Mouse (Mus musculus): ENCODE measurements around the gene Ghsr.

Gene Ghsr

DNA sequence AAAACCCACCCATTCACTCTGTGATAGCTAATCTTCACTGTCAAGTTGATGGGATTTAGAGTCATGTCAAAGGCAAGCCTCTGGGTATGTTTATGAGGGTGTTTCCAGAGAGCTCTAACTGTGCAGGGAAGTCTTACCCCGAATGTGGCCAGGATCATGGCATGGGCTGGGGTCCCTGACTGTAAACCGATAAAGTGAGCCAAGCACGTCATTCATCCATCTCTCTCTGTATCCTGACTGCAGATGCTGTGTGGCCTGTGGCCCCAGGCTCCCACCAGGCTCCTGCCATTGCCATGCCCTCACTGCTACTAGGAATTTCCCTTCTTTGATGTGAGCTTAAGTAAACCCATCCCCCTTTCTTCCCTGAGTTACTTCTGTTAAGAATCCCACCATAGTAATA lies 42.4 kb downstream of the Ghsr start:
- no peak for DNase-seq

DNA sequence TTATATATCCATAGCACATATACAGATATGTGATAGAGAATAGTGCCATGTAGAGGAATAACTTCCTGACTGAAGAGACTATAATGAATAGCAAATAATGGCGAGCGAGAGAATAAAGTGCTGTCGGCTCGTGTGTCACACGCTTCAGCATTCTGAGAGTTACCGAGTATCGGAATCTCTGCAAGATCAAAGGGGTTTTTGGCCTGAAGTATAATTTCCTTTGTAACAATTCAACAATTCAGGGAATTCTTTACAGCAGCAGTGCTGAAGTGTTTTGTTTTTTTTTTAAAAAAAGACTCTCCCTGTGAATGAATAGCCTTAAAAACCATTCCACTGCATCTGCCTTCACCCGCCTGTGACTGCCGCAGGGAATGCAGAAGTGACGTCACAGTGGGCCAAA lies 45.6 kb downstream of the Ghsr start:
- DNase-seq = no peak

DNA sequence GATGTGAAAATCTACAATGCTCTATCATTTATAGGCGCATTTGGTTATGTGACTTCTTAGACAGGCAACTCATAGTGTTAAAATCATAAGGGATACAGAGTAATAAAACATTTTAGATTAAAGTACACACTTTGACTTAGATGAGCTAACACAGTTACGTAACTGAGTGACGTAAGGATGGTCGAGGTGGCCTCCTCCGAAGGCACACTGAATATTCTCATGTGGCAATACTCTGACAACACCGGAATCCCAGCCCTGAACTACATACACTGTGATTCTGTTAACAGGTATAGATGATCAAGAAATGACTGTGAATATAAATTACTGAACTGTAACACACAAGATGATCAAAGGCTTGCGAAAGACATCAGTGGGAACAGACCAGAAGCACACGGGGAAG lies 47.5 kb downstream of the Ghsr start:
- DNase-seq = no peak

DNA sequence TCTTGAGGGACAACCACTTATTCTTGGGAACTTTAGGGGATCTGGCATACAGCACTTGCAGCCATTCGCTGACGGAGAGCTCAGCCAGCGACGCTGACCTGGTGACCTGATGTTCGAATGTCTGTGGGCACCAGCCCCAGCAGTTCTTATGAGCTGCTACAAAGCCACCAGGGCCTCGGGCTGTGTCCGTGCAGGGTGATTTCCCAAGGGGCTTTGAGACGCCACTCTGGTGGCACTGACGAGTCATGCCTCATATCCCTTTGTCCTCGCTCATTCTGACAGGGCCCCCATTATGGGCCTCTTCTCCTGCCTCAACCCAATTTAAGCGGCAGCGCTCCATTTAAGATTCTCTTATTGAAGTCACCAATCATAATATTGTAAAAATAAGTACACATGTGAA lies 50.8 kb downstream of the Ghsr start:
- no peak for DNase-seq

DNA sequence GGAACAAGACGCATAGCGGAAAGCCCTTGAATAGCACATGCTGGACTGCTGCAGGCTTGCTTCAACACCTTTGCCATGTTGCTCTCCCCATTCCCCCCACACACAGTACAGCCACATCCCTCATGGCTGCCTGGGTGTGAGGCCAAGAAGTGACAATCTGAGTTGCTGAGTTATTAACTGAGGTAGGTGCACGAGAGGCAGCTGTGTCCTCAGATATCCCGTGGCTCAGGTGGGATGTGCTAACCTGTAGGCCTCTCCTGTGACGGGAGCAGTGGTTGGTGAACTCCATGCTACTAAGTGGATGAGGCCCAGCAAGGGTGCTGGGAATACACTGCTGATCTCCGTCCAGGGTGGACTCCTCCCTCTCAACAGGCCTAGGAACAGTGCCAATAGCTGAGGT lies 51.4 kb downstream of the Ghsr start:
- DNase-seq = no peak

DNA sequence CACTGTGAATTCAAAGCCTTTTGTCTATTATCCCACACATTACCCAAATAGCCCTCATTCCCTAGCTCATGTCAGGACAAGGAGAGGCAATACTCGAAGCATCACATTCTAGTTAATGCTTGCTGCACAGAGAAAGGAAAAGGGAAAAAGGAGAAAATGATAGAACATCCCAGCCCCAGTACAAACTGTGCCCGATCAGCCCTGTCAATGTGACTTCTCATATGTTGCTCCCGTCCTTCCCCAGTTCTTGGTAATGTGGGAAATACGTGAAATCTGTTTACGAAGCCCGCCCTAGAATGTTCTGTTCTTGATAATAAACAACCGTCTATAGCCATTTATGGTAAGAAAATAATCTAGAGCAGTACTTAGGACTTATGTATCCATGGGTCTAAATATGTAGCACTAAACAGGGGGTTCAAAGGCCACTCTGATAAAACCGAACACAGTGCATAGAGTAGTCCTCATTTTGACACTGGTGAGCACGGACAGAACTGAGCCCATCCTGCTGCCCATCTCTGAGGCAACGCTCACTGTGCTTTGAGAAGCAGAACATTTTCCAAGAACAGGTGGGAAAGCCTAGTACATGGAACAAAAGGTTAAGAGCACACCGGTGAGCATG lies 53.0 kb downstream of the Ghsr start:
- no peak for DNase-seq

DNA sequence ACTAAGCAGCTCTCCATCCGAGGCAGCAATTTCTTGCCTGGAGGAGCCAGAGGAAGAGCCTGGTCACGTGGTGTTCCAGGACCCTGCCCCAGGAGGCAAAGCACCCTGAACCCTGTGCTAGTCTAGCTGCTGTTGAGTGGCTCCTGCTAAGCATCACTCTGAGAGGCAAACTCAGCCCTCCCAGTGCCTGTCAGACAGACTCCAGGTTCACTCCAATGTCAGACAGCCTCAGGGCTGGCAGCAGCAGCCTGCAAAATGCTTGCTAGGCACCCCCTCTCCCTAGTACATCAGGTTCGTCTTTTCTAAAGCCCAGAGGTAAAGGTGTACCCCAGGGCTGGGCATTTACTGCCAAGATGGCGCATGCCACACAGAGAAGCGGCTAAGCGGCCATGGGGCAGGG lies 56.3 kb downstream of the Ghsr start:
- DNase-seq = no peak

Measured in cerebellum, postnatal 14 days (tissue).